Mouse (Mus musculus): ENCODE results near the gene Pemt. TPM values are rescaled to one million over a fixed set of nuclear protein-coding genes. Genes with fewer than 3 reads are reported as not detected.

Gene Pemt
- polyA plus RNA-seq, 1 experiment from 2014 or later: 8.8 TPM

GRCm38 (mm10) chr11:60034293-60034692 is 12.0 kb downstream of the Pemt start:
- Histone ChIP-seq H3K36me3 (ENCODE audit: insufficient read depth) (no peaks in the 10 kb centered on the region), H3K4me2 (no peak overlapping the region), H3K4me1 (ENCODE audit: insufficient read depth) (no peaks in the 10 kb centered on the region), H3K27ac (ENCODE audit: low read depth) (no peak overlapping the region), H3K27me3 (ENCODE audit: insufficient read depth, low read length) (no peaks in the 10 kb centered on the region), H3K9ac (no peak overlapping the region), H3K9me3 (ENCODE audit: low read depth, low read length) (no peaks in the 10 kb centered on the region), H3K4me3 (ENCODE audit: low read depth, low read length) (no peak overlapping the region)
- ATAC-seq (ENCODE audit: insufficient read depth): no peak
- WGBS: 54% methylated on average over 6 of the region's 6 CpGs
- no peak for DNase-seq
- no peak for TF ChIP-seq CTCF (IDR thresholded peaks at IDR 0.05; ENCODE audit: low read depth)

- ATAC-seq (ENCODE audit: insufficient read depth): no peak
Observed at GRCm38 (mm10) chr11:60032586-60033430, 13.5 kb downstream of the Pemt start.

GRCm38 (mm10) chr11:60030747-60031331 is 15.4 kb downstream of the Pemt start:
- H3K27me3 ChIP-seq (ENCODE audit: insufficient read depth, low read length): no peaks in the 10 kb centered on the region
- H3K27ac ChIP-seq (ENCODE audit: low read depth): no peak overlapping the region
- no peak for TF ChIP-seq CTCF (IDR thresholded peaks at IDR 0.05; ENCODE audit: low read depth)
- no peak for DNase-seq
- no peak for ATAC-seq (ENCODE audit: insufficient read depth)
- H3K9me3 ChIP-seq (ENCODE audit: low read depth, low read length): no peaks in the 10 kb centered on the region
- no peaks in the 10 kb centered on the region for H3K4me1 ChIP-seq (ENCODE audit: insufficient read depth)
- no peak overlapping the region for H3K9ac ChIP-seq
- H3K36me3 ChIP-seq (ENCODE audit: insufficient read depth): no peaks in the 10 kb centered on the region
- no peak overlapping the region for H3K4me2 ChIP-seq
- H3K4me3 ChIP-seq (ENCODE audit: low read depth, low read length): no peak overlapping the region
- WGBS: 89% methylated on average over 4 of the region's 4 CpGs

More at GRCm38 (mm10) chr11:60032586-60033430, 13.5 kb downstream of the Pemt start:
- TF ChIP-seq CTCF (IDR thresholded peaks at IDR 0.05; ENCODE audit: low read depth): no peak
- WGBS: 78% methylated on average over 6 of the region's 6 CpGs
- Histone ChIP-seq H3K27ac (ENCODE audit: low read depth) (no peak overlapping the region), H3K4me3 (ENCODE audit: low read depth, low read length) (no peak overlapping the region), H3K36me3 (ENCODE audit: insufficient read depth) (no peaks in the 10 kb centered on the region), H3K27me3 (ENCODE audit: insufficient read depth, low read length) (no peaks in the 10 kb centered on the region), H3K9me3 (ENCODE audit: low read depth, low read length) (no peaks in the 10 kb centered on the region), H3K4me2 (no peak overlapping the region), H3K9ac (no peak overlapping the region), H3K4me1 (ENCODE audit: insufficient read depth) (no peaks in the 10 kb centered on the region)
- no peak for DNase-seq

GRCm38 (mm10) chr11:60029976-60030375 is 16.3 kb downstream of the Pemt start:
- TF ChIP-seq CTCF (IDR thresholded peaks at IDR 0.05; ENCODE audit: low read depth): no peak
- Histone ChIP-seq H3K9me3 (ENCODE audit: low read depth, low read length) (no peaks in the 10 kb centered on the region), H3K27ac (ENCODE audit: low read depth) (no peak overlapping the region), H3K4me3 (ENCODE audit: low read depth, low read length) (no peak overlapping the region), H3K4me1 (ENCODE audit: insufficient read depth) (no peaks in the 10 kb centered on the region), H3K4me2 (no peak overlapping the region), H3K36me3 (ENCODE audit: insufficient read depth) (no peaks in the 10 kb centered on the region), H3K9ac (no peak overlapping the region), H3K27me3 (ENCODE audit: insufficient read depth, low read length) (no peaks in the 10 kb centered on the region)
- ATAC-seq (ENCODE audit: insufficient read depth) (no peak), DNase-seq (no peak)
- 45% methylated on average over 9 of the region's 9 CpGs for WGBS

- TF ChIP-seq CTCF (IDR thresholded peaks at IDR 0.05; ENCODE audit: low read depth): no peak
- H3K9me3 ChIP-seq (ENCODE audit: low read depth, low read length): no peaks in the 10 kb centered on the region
- H3K4me1 ChIP-seq (ENCODE audit: insufficient read depth): no peaks in the 10 kb centered on the region
- H3K27ac ChIP-seq (ENCODE audit: low read depth): no peak overlapping the region
- H3K4me3 ChIP-seq (ENCODE audit: low read depth, low read length): no peak overlapping the region
- H3K36me3 ChIP-seq (ENCODE audit: insufficient read depth): no peaks in the 10 kb centered on the region
- WGBS: 61% methylated on average over 10 of the region's 10 CpGs
- peak; percentile 39 for ATAC-seq (ENCODE audit: insufficient read depth)
- no peaks in the 10 kb centered on the region for H3K27me3 ChIP-seq (ENCODE audit: insufficient read depth, low read length)
- H3K9ac ChIP-seq: no peak overlapping the region
- H3K4me2 ChIP-seq: no peak overlapping the region
- DNase-seq: peak; percentile 37
Observed at GRCm38 (mm10) chr11:60027913-60028875, 18.1 kb downstream of the Pemt start.

GRCm38 (mm10) chr11:60027272-60027671 is 19.0 kb downstream of the Pemt start:
- Histone ChIP-seq H3K4me2 (no peak overlapping the region), H3K36me3 (ENCODE audit: insufficient read depth) (no peaks in the 10 kb centered on the region), H3K9me3 (ENCODE audit: low read depth, low read length) (no peaks in the 10 kb centered on the region), H3K4me3 (ENCODE audit: low read depth, low read length) (no peak overlapping the region), H3K27me3 (ENCODE audit: insufficient read depth, low read length) (no peaks in the 10 kb centered on the region), H3K4me1 (ENCODE audit: insufficient read depth) (no peaks in the 10 kb centered on the region), H3K27ac (ENCODE audit: low read depth) (no peak overlapping the region), H3K9ac (no peak overlapping the region)
- 3% methylated on average over 2 of the region's 2 CpGs for whole genome bisulfite sequencing
- DNase-seq (peak; percentile 84), ATAC-seq (ENCODE audit: insufficient read depth) (peak; percentile 8; the same call in 1 of the 2 replicates)
- TF ChIP-seq CTCF (IDR thresholded peaks at IDR 0.05; ENCODE audit: low read depth): peak; percentile 91
